ENCODE assay signal across 11 mouse cellular contexts in genomic region chr14:54609962-54610361, GRCm38 (mm10). TPM values are rescaled to one million over a fixed set of nuclear protein-coding genes. Genes with fewer than 3 reads are reported as not detected.
DNase-seq lines count a peak whose midpoint lies in the region; ATAC-seq and TF ChIP-seq lines count a peak whose summit lies in the region.
"Had no signal": no experiment of that assay in that cellular context is flagged by ENCODE, and none has a peak within 500 bp of the region (broad histone marks: within the 10 kb centered on the region; RNA-seq: fewer than 3 reads in every experiment).

No protein-coding gene starts in this region.

- no peak overlapping the region for H3K27ac ChIP-seq in gastrocnemius, adult 2 months
- no peak overlapping the region for H3K27ac ChIP-seq in heart, embryonic 10.5 days
- H3K27ac ChIP-seq: stomach, embryonic 15.5 days had no signal

- DNase-seq in gastrocnemius, adult 2 months: no peak
- DNase-seq in gastrocnemius, postnatal 4 days (ENCODE audit: low spot score in 2 of 2): no peak
- peak; percentile 33 for DNase-seq in urinary bladder, postnatal 14 days (ENCODE audit: low spot score)
- no peak for DNase-seq in urinary bladder, postnatal 10 days (ENCODE audit: low spot score)
- DNase-seq in lung, adult 2 months: no peak
- DNase-seq in gastrocnemius, postnatal 14 days: no peak
- DNase-seq in heart, embryonic 10.5 days (ENCODE audit: low spot score): no peak

- no peaks in the 10 kb centered on the region for H3K9me3 ChIP-seq in heart, embryonic 10.5 days
- H3K9me3 ChIP-seq: forebrain, embryonic 15.5 days; megakaryocyte, embryonic 14.5 days; stomach, embryonic 15.5 days had no signal

- no peaks in the 10 kb centered on the region for H3K4me1 ChIP-seq in lung, adult 2 months (ENCODE audit: control insufficient read depth, insufficient read depth, low read length)
- H3K4me1 ChIP-seq in heart, embryonic 10.5 days: peaks cover 9% of the 10 kb centered on the region
- H3K4me1 ChIP-seq: stomach, embryonic 15.5 days had no signal

- no peaks in the 10 kb centered on the region for H3K27me3 ChIP-seq in heart, embryonic 10.5 days (ENCODE audit: insufficient read depth, poor library complexity, severe bottlenecking)
- H3K27me3 ChIP-seq: forebrain, embryonic 15.5 days; megakaryocyte, embryonic 14.5 days; stomach, embryonic 15.5 days had no signal

- peak; percentile 64 for TF ChIP-seq CTCF in gastrocnemius, adult 2 months (IDR thresholded peaks at IDR 0.05)
- TF ChIP-seq CTCF in lung, adult 2 months (IDR thresholded peaks at IDR 0.05; ENCODE audit: insufficient read depth, low read length): peak; percentile 46; the same call in 1 of the 2 replicates

- peaks cover 32% of the 10 kb centered on the region for H3K36me3 ChIP-seq in heart, embryonic 10.5 days

- intact Hi-C loops in gastrocnemius, adult 2 months (cut with DNase I): no loop called here
- intact Hi-C loops in gastrocnemius, postnatal 14 days (cut with DNase I; ENCODE audit: low total_unique reads): no loop called here

- ATAC-seq in erythroblast, adult 5-6 weeks (replicated peaks; ENCODE audit: low FRiP score, poor library complexity, severe bottlenecking): no peak
- ATAC-seq: forebrain, embryonic 15.5 days had no signal

- no peak overlapping the region for H3K4me3 ChIP-seq in gastrocnemius, adult 2 months
- H3K4me3 ChIP-seq in lung, adult 2 months (replicated peaks; ENCODE audit: extremely low read depth, low read depth, low read length): no peak overlapping the region
- H3K4me3 ChIP-seq in heart, embryonic 10.5 days: no peak overlapping the region
- H3K4me3 ChIP-seq: forebrain, embryonic 15.5 days; megakaryocyte, embryonic 14.5 days; stomach, embryonic 15.5 days had no signal

- no peak for TF ChIP-seq POLR2A in lung, adult 2 months (IDR thresholded peaks at IDR 0.05; ENCODE audit: borderline replicate concordance, extremely low read depth, low read depth, low read length)

- 65% methylated on average over 4 of the region's 4 CpGs for WGBS in lung, adult 2 months
- WGBS in heart, embryonic 10.5 days: 71% methylated on average over 4 of the region's 4 CpGs

RNA-seq across cellular contexts. Expression of gene 4931414P19Rik, which starts 4.2 kb away (rescaled TPM):
- total RNA-seq in gastrocnemius, adult 2 months (2021): 1 to 10 TPM; 2.2 to 4.0 TPM
- total RNA-seq in gastrocnemius, postnatal 4 days (2021): 1 to 10 TPM; 4.3 to 6.8 TPM
- polyA plus RNA-seq in lung, adult 2 months (2012; rRNA removed): 6.5 and 7.3 TPM in 2 replicates
- 1.3 and 4.4 TPM in 2 replicates for total RNA-seq in erythroblast, adult 5-6 weeks (2015; ENCODE audit: low replicate concordance)
- 1.0 and 1.4 TPM in 2 replicates for total RNA-seq in erythroblast, adult 5-6 weeks (2017; ENCODE audit: low replicate concordance)
- 1 to 10 TPM; 2.9 to 3.3 TPM for total RNA-seq in gastrocnemius, postnatal 14 days (2021)
- polyA plus RNA-seq in heart, embryonic 10.5 days (2016; fragmentation: Nextera tagmentation; extraction: Ambion mirVana): 7.7 and 8.3 TPM in 2 replicates

RNA-seq across cellular contexts. Expression of gene Psmb5, which starts 7.9 kb away (rescaled TPM):
- 100 to 1,000 TPM; 161 to 172 TPM for total RNA-seq in gastrocnemius, adult 2 months (2021)
- total RNA-seq in gastrocnemius, postnatal 4 days (2021): 100 to 1,000 TPM; 173 to 176 TPM
- 129 and 146 TPM in 2 replicates for polyA plus RNA-seq in lung, adult 2 months (2012; rRNA removed)
- total RNA-seq in erythroblast, adult 5-6 weeks (2015; ENCODE audit: low replicate concordance): 47.7 and 51.0 TPM in 2 replicates
- 12.9 and 18.1 TPM in 2 replicates for total RNA-seq in erythroblast, adult 5-6 weeks (2017; ENCODE audit: low replicate concordance)
- total RNA-seq in gastrocnemius, postnatal 14 days (2021): 100 to 1,000 TPM; 196 to 203 TPM
- polyA plus RNA-seq in heart, embryonic 10.5 days (2016; fragmentation: Nextera tagmentation; extraction: Ambion mirVana): 392 and 455 TPM in 2 replicates

RNA-seq across cellular contexts. Expression of gene Psmb11, which starts 11.3 kb away (rescaled TPM):
- total RNA-seq in gastrocnemius, adult 2 months (2021): not detected
- total RNA-seq in gastrocnemius, postnatal 4 days (2021): not detected
- polyA plus RNA-seq in lung, adult 2 months (2012; rRNA removed): not detected in 2 replicates
- total RNA-seq in erythroblast, adult 5-6 weeks (2015; ENCODE audit: low replicate concordance): not detected in 2 replicates
- total RNA-seq in erythroblast, adult 5-6 weeks (2017; ENCODE audit: low replicate concordance): 0.26 TPM in 1 of 2 replicates, not detected in the other
- total RNA-seq in gastrocnemius, postnatal 14 days (2021): not detected
- not detected in 2 replicates for polyA plus RNA-seq in heart, embryonic 10.5 days (2016; fragmentation: Nextera tagmentation; extraction: Ambion mirVana)

RNA-seq across cellular contexts. Expression of gene Gm17606, which starts 30.8 kb away (rescaled TPM):
- not detected for total RNA-seq in gastrocnemius, adult 2 months (2021)
- not detected for total RNA-seq in gastrocnemius, postnatal 4 days (2021)
- not detected in 2 replicates for polyA plus RNA-seq in lung, adult 2 months (2012; rRNA removed)
- not detected in 2 replicates for total RNA-seq in erythroblast, adult 5-6 weeks (2015; ENCODE audit: low replicate concordance)
- not detected in 2 replicates for total RNA-seq in erythroblast, adult 5-6 weeks (2017; ENCODE audit: low replicate concordance)
- not detected for total RNA-seq in gastrocnemius, postnatal 14 days (2021)
- not detected in 2 replicates for polyA plus RNA-seq in heart, embryonic 10.5 days (2016; fragmentation: Nextera tagmentation; extraction: Ambion mirVana)
- polyA plus RNA-seq: forebrain, embryonic 15.5 days; stomach, embryonic 15.5 days had no signal

RNA-seq across cellular contexts. Expression of gene Cdh24, which starts 31.2 kb away (rescaled TPM):
- under 1 TPM; 0.46 to 0.53 TPM for total RNA-seq in gastrocnemius, adult 2 months (2021)
- 1 to 10 TPM; 3.2 to 3.5 TPM for total RNA-seq in gastrocnemius, postnatal 4 days (2021)
- polyA plus RNA-seq in lung, adult 2 months (2012; rRNA removed): 2.8 and 2.9 TPM in 2 replicates
- 1.3 and 1.5 TPM in 2 replicates for total RNA-seq in erythroblast, adult 5-6 weeks (2015; ENCODE audit: low replicate concordance)
- 2.4 and 5.0 TPM in 2 replicates for total RNA-seq in erythroblast, adult 5-6 weeks (2017; ENCODE audit: low replicate concordance)
- under 1 TPM; 0.53 to 0.55 TPM for total RNA-seq in gastrocnemius, postnatal 14 days (2021)
- polyA plus RNA-seq in heart, embryonic 10.5 days (2016; fragmentation: Nextera tagmentation; extraction: Ambion mirVana): 2.5 and 4.4 TPM in 2 replicates
